Mouse (Mus musculus) hematopoietic stem cell, adult 5-6 weeks (primary cell): ENCODE measurements at regions not wholly inside any gene's neighbourhood (a gene's known extent, or its start where the extent isn't known, plus 50 kb on each side); places are given as distances from the start of the nearest gene placed in this dataset.
"Not testable (repeated sequence)": the region's sequence is repeated elsewhere in the genome, so short reads cannot be mapped to it uniquely, and the experiment has no call there.

Source experiments
- ATAC-seq, 2 experiments: fragments of 125-278 bp in 1 of 2; replicated peaks in 1 of 2; 2 replicates each; pipeline ENCODE4 v1.8.0; 2016 to 2017; ENCODE audit warnings: inconsistent platforms in 2 of 2, mild to moderate bottlenecking in 2 of 2, moderate number of reproducible peaks in 2 of 2, low read depth in 1 of 2, moderate TSS enrichment in 1 of 2; ENCODE audit not compliant: low FRiP score in 2 of 2, poor library complexity in 2 of 2, severe bottlenecking in 2 of 2, insufficient read depth in 1 of 2, low TSS enrichment in 1 of 2

DNA sequence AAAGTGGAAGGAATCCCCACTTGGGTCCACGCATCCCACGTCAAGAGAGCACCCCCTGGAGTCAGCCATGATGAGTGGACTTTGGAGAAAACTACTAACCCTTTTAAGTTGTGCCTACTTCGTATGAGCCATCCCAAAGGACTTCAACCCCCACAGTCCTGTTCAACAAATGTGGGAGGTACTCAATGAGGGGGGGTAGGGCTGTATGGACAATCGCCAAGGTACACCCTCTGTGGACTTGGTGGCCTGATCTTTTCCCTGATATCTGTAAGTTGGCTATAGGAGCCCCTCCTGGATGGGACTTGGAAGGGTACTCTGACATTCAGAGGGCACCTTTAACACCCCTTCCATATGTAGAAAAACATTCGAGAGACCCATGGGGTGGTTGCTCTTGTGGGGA lies 256.5 kb upstream of the Olfr161 start:
- ATAC-seq: not testable (repeated sequence)

DNA sequence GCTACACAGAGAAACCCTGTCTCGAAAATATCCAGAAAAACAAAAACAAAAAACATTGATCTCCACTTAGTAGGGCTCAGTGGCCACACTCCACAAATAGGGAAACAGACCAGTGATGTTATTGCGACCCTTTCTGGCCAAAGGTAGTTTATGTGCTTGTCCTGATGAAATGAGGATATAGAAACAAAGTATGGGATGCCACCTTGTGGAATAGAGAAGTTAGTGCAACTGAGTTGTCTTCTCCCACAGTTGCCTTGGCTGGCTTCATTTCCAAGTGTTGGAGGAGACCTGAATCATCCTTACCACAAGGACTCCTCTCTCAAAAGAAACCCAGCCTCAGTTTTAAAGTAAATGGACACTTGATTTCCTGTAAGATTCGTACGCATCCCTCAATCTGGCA lies 247.5 kb upstream of the Olfr161 start:
- ATAC-seq: peak; percentile 73 to 80

DNA sequence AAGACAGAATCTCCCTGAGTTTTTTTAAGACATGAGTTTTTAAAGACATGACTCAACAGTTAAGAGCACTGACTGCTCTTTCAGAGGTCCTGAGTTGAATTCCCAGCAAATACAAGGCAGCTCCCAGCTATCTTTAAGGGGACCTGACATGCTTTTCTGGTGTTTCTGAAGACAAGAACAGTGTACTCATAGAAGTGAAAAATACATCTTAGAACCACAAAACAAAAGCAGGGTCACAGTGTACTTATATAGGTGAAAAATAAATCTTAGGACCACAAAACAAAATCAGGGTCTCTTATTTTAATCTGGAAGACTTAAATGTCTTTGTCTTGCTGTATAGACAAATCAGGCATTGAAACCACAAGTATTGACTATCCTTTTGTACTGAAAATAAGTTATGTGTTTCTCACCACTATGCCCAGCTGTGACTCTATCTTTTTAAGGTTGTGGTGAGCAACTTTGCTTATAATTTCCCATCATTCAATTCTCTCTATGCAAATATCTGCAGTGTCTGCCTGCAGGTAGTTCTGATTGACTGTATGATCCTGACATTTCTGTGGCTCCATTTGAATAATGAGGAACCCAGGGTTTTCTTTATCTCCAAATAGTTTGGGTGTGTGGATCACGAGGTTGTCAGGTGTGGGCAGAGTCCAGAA lies 246.0 kb upstream of the Olfr161 start:
- not testable (repeated sequence) for ATAC-seq

DNA sequence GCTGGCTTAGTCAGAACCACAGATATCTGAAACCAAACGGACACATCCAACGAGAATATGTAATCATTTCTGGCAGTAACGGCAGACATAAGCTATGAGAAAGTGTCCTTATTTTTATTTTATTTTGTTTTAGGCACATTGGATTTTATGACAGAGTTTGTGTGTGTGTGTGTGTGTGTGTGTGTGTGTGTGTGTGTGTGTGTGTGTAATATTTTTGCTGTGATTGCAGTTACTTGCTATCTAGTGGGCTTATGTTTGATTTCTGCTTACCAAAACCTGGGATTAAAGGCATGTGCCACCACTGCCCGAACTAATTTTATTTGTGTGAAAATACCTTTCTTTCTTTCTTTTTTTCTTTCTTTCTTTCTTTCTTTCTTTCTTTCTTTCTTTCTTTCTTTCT lies 241.5 kb upstream of the Olfr161 start:
- not testable (repeated sequence) for ATAC-seq

DNA sequence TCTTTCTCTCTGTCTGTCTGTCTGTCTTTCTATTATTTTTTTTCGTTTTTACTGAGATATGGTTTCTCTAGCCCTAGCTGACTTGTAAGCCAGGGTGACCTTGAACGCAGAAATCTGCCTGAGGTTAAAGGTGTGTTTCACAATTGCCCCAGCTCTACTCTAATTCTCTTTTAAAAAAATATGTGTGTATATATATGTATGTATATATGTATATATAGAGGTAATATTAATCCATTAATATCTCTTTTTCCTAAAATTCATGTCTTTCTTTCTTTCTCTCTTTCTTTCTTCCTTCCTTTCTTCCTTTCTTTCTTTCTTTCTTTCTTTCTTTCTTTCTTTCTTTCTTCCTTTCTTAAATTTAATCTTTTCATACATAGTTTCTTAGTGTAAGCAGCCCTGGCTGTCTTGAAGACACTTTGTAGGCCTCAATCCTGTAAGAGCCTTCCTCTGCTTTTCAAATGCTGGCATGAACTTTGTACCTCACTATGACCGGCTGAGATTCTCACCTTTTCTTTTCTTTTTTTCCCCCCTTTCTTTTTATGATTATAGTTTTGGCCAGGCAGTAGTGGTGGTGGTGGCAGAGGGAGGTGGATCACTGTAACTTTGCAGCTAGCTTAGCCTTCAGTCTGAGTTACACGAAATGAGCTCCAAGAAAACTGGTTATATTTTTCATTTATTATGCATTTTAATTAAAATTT lies 240.8 kb upstream of the Olfr161 start:
- peak; percentile 34 to 45 for ATAC-seq

DNA sequence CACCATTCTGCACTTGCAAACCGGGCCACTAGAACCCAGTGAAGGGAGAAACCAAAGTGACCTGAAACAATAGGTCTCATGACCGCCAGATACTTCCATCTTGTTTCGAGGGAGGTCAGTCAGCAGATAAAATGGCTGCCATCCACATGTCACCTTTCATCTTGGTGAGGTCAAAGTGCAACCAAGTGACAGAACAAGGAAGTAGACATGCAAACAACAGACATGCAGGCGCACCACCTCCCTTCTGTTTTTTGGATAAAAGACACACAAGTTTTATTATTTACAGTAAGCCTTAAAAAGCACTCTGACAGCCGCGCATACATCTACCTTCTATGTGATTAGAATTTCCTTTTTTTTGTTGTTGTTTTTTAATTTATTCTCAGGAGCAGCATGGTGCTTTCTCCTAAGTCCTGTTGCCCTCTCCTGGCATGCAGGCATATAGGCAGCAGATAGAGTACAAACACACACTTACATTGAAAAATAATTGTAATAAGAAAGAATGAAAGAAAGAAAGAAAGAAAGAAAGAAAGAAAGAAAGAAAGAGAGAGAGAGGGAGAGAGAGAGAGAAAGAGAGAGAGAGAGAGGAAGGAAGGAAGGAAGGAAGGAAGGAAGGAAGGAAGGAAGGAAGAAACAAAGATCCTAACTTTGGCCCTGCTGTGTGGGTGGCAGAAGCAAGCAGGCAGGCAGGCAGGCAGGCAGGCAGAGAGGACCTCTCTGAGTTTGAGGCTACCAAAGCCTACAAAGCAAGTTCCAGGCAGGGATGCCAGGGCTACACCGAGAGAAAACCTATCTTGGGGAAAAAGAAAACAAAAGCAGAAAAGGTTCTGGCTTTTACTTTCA lies 240.0 kb upstream of the Olfr161 start:
- peak; percentile 88 to 93 for ATAC-seq

DNA sequence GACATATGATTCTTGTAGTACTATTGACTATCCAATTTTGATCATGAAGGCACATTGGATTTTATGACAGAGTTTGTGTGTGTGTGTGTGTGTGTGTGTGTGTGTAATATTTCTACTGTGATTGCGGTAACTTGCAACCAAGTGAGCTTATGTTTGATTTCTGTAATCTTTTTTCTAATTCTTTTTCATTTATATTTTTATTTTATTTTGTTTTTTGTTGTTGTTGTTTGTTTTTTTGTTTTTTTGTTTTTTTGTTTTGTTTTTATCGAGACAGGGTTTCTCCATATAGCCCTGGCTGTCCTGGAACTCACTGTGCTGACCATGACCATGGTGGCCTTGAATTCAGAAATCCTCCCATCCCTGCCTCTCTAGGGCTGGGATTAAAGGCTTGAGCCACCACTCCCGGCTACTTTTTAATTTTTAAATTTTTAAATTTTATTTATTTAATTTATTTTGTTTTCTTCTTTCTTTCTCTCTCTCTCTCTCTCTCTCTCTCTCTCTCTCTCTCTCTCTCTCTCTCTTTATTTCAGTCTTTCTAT lies 239.3 kb upstream of the Olfr161 start:
- peak; percentile 41 to 54; a peak in 2 of 4 replicates for ATAC-seq
